Mouse (Mus musculus) cortical plate, adult 2 months (tissue): ENCODE results near the gene Arhgef10l.

Source experiments
- CTCF ChIP-seq: fragments of 200-500 bp; IDR thresholded peaks from 2 replicates; pipeline ENCODE4 v1.5.1; 2011; ENCODE audit warnings: mild to moderate bottlenecking, control low read depth, low read length; ENCODE audit not compliant: insufficient read depth; ENCODE audit errors: extremely low read depth
- POLR2A ChIP-seq: fragments of 200-500 bp; IDR thresholded peaks from 2 replicates; pipeline ENCODE4 v1.6.1; 2011; ENCODE audit warnings: mild to moderate bottlenecking, low read length, control low read depth; ENCODE audit not compliant: insufficient read depth; ENCODE audit errors: extremely low read depth

DNA sequence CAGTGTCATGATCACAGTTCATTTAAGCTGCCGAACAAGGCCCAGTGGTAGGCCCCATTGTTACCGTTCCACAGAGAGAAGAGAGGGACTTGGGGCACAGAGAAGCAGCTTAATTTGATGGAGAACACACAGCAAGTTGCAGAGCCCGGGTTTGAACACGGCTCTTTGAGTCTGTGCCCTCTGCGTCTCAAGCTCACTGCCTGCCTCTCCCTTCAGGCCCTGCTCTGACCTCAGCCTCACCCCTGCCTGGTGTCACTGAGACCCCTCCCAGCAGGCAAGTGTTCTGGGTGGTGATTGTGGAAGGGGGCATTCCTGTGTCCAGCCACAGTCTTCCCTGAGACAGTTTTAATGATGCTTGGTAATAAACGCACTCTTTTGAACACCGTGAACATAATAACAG lies 29.3 kb upstream of the Arhgef10l start:
- TF ChIP-seq CTCF (no peak), POLR2A (no peak)
